Mouse (Mus musculus) stomach, postnatal 0 days (tissue): ENCODE data around the gene Cldn20. TPM values are rescaled to one million over a fixed set of nuclear protein-coding genes. Genes with fewer than 3 reads are reported as not detected.
A peak's percentile ranks its signal among the peaks of the same experiment; 100 is the strongest.

Experiments
- ATAC-seq: fragments of 200-750 bp; cut with Nextera tagmentation; 2 replicates; pipeline ENCODE4 v1.8.0; 2017; ENCODE audit not compliant: low FRiP score, low TSS enrichment
- DNase-seq: peaks from one replicate; pipeline ENCODE4 v3.0.0-alpha.2; 2016; ENCODE audit warnings: low spot score
- H3K27ac ChIP-seq: fragments of 300-500 bp; sonication (generic); replicated peaks from 2 replicates; pipeline ENCODE4 v1.5.1; 2014; ENCODE audit warnings: mild to moderate bottlenecking, control low read depth
- H3K27me3 ChIP-seq: fragments of 300-500 bp; sonication (generic); 2 replicates; pipeline ENCODE4 v1.6.1; 2014; ENCODE audit warnings: low read length; ENCODE audit not compliant: control insufficient read depth, insufficient read depth
- H3K36me3 ChIP-seq: fragments of 300-500 bp; sonication (generic); 2 replicates; pipeline ENCODE4 v1.6.1; 2014; ENCODE audit warnings: low read length, mixed read lengths; ENCODE audit not compliant: control insufficient read depth, insufficient read depth
- H3K4me1 ChIP-seq: fragments of 300-500 bp; sonication (generic); replicated peaks from 2 replicates; pipeline ENCODE4 v1.6.1; 2014; ENCODE audit warnings: antibody characterized with exemption; ENCODE audit not compliant: control insufficient read depth, insufficient read depth
- H3K4me2 ChIP-seq: fragments of 300-500 bp; sonication (generic); replicated peaks from 2 replicates; pipeline ENCODE4 v1.6.1; 2014; ENCODE audit warnings: low read depth, mild to moderate bottlenecking, control low read depth, moderate library complexity
- H3K4me3 ChIP-seq: fragments of 300-500 bp; sonication (generic); 2 replicates; pipeline ENCODE4 v1.5.1; 2014; ENCODE audit warnings: low read depth, low read length, control low read depth
- H3K9ac ChIP-seq: fragments of 300-500 bp; sonication (generic); 2 replicates; pipeline ENCODE4 v1.6.1; 2014; ENCODE audit warnings: mild to moderate bottlenecking, low read length, control low read depth, mixed read lengths
- H3K9me3 ChIP-seq: fragments of 300-500 bp; sonication (generic); 2 replicates; pipeline ENCODE4 v1.6.1; 2016; ENCODE audit warnings: low read length; ENCODE audit not compliant: control insufficient read depth
- CTCF ChIP-seq: IDR thresholded peaks from 2 replicates; pipeline ENCODE4 v1.5.1; 2016; ENCODE audit warnings: antibody characterized with exemption, low read depth, mild to moderate bottlenecking, moderate library complexity
- EP300 ChIP-seq: optimal IDR thresholded peaks from 2 replicates; pipeline ENCODE3; 2016; ENCODE audit warnings: antibody characterized with exemption
- WGBS: fragments of 180-500 bp; shearing (Covaris S2); extraction: QIAGEN DNeasy Blood & Tissue Kit; methylation state at CpG from one replicate; pipeline ENCODE4 v1.1.7; 2014; 5-methylcytosine and 5-hydroxymethylcytosine counted together
- polyA plus RNA-seq: library from polyadenylated mRNA; unstranded; fragments of >200 nt; fragmentation: Nextera tagmentation; extraction: Ambion mirVana; gene quantifications from 2 replicates; pipeline ENCODE4 v1.2.1, GENCODE M21; 2015

Cldn20 gene
- polyA plus RNA-seq, 1 experiment from 2014 or later, result not detected

- Histone ChIP-seq H3K4me1 (no peaks in the 10 kb centered on the region), H3K27me3 (no peaks in the 10 kb centered on the region), H3K4me3 (no peak overlapping the region), H3K9me3 (no peaks in the 10 kb centered on the region), H3K9ac (no peak overlapping the region), H3K27ac (no peak overlapping the region), H3K4me2 (no peak overlapping the region), H3K36me3 (no peaks in the 10 kb centered on the region)
- WGBS, result 89% methylated on average over 8 of the region's 8 CpGs
- no peak for TF ChIP-seq CTCF
- TF ChIP-seq EP300, result no peak
- DNase-seq (no peak), ATAC-seq (no peak)
Observed at GRCm38 (mm10) chr17:3499468-3499867, 32.9 kb upstream of the Cldn20 start.

DNA sequence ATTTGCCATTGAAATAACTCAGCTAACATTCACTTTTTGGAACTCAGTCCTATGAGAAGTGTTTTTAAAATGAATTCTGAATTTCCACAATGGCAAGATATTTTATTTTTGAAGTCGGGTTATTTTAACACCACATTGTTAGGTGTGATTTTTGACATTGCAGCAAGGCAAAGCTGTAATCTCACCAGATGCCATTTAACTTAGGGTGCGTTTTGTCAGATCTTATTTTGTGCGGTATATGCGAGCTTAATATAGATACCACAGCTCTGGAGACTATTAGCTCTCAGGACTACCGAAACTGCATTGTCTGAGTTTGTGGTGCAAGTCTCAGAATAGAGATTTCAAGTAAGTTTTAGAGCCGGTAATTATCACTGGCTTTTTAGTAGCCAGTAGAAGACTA, 32.3 kb upstream of the Cldn20 start:
- H3K4me1 ChIP-seq, result no peaks in the 10 kb centered on the region
- no peak overlapping the region for H3K27ac ChIP-seq
- no peak overlapping the region for H3K9ac ChIP-seq
- DNase-seq, result no peak
- no peaks in the 10 kb centered on the region for H3K9me3 ChIP-seq
- 95% methylated on average over 6 of the region's 6 CpGs for WGBS
- no peak overlapping the region for H3K4me2 ChIP-seq
- no peaks in the 10 kb centered on the region for H3K27me3 ChIP-seq
- TF ChIP-seq CTCF (no peak), EP300 (no peak)
- no peaks in the 10 kb centered on the region for H3K36me3 ChIP-seq
- H3K4me3 ChIP-seq, result no peak overlapping the region
- no peak for ATAC-seq

DNA sequence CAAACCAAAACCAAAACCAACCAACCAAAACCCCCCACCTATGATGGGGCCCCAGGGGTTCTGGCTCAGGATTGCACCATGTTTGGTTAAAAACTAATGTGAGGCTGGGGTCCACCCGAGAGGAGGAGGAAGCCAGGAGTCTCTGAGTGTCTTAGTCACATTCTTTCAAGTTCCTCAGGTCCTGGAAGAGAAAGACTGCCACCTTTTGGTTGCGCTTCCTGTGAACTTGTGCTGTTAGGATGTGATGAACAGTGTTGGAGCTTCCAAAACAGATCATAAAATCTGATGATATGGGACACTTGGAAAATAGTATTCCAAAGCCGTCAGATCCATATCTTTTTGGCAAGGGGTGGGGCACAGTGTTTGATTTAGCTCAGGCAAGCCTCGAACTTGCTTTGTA, 31.4 kb upstream of the Cldn20 start:
- TF ChIP-seq CTCF (peak; percentile 50), EP300 (no peak)
- no peak overlapping the region for H3K9ac ChIP-seq
- DNase-seq, result no peak
- no peaks in the 10 kb centered on the region for H3K9me3 ChIP-seq
- H3K27me3 ChIP-seq, result no peaks in the 10 kb centered on the region
- WGBS, result 74% methylated on average over 4 of the region's 4 CpGs
- no peak overlapping the region for H3K4me3 ChIP-seq
- H3K4me1 ChIP-seq, result no peaks in the 10 kb centered on the region
- no peak for ATAC-seq
- H3K4me2 ChIP-seq, result no peak overlapping the region
- no peaks in the 10 kb centered on the region for H3K36me3 ChIP-seq
- H3K27ac ChIP-seq, result no peak overlapping the region

GRCm38 (mm10) chr17:3505711-3506110, 26.6 kb upstream of the Cldn20 start:
- Histone ChIP-seq H3K27ac (no peak overlapping the region), H3K27me3 (no peaks in the 10 kb centered on the region), H3K9ac (no peak overlapping the region), H3K4me2 (no peak overlapping the region), H3K9me3 (no peaks in the 10 kb centered on the region), H3K4me3 (no peak overlapping the region), H3K4me1 (no peaks in the 10 kb centered on the region), H3K36me3 (no peaks in the 10 kb centered on the region)
- no peak for TF ChIP-seq CTCF
- no peak for TF ChIP-seq EP300
- DNase-seq, result no peak
- ATAC-seq, result no peak
- WGBS, result 100% methylated on average over 1 of the region's 1 CpGs

DNA sequence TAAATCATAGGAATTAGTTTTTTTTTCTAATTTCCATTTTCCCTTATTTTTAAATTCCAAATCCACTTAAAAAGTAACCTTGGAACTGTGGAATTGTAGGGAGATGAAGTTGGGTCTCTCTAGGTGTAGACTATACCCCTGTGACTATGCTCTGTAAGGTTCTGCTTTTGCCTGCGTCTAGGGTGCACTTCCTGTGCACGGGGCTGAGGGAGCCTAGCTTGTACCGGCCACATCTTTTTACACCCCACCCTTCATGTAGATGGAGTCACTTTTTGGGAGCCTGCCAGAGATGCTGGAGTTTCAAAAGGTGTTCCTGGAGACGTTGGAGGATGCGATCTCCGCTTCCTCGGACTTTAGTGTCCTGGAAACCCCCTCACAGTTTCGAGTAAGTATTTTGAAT, 25.8 kb upstream of the Cldn20 start:
- TF ChIP-seq EP300 (no peak), CTCF (no peak)
- Histone ChIP-seq H3K4me3 (no peak overlapping the region), H3K4me2 (no peak overlapping the region), H3K27ac (no peak overlapping the region), H3K9me3 (no peaks in the 10 kb centered on the region), H3K4me1 (no peaks in the 10 kb centered on the region), H3K36me3 (no peaks in the 10 kb centered on the region), H3K9ac (no peak overlapping the region), H3K27me3 (no peaks in the 10 kb centered on the region)
- WGBS, result 78% methylated on average over 8 of the region's 8 CpGs
- ATAC-seq, result peak; percentile 69
- no peak for DNase-seq

DNA sequence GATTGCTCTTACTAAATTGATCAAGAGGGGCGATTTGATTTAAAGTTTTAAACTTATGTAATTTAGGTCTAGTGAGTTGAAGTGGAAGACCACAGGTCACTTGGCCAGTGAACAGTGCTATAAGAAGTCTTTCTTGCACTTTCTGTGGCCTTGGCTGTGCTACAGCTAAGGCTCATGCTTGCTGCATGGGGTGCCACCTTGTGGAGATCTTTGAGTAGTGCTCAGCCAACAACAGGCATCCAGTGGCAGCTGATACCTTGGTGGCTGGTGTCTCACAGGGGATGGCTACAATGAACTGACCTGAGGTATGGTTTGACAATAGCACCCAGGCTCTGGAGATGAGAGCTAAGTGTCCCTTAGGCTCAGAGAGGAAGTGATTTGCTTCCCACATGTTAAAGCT, 22.5 kb upstream of the Cldn20 start:
- Histone ChIP-seq H3K9me3 (no peaks in the 10 kb centered on the region), H3K4me1 (no peaks in the 10 kb centered on the region), H3K27ac (no peak overlapping the region), H3K27me3 (no peaks in the 10 kb centered on the region), H3K36me3 (no peaks in the 10 kb centered on the region), H3K4me3 (no peak overlapping the region), H3K4me2 (no peak overlapping the region), H3K9ac (no peak overlapping the region)
- WGBS, result 28% methylated on average over 1 of the region's 1 CpGs
- peak; percentile 94 for TF ChIP-seq CTCF
- no peak for TF ChIP-seq EP300
- ATAC-seq, result peak; percentile 70; the same call in 1 of the 2 replicates
- DNase-seq, result peak; percentile 67
